Mouse (Mus musculus) embryonic fibroblast, embryonic 13.5 days (primary cell): Measurements from ENCODE around the gene Habp2. TPM values are rescaled to one million over a fixed set of nuclear protein-coding genes. Genes with fewer than 3 reads are reported as not detected.

Source experiments
- H3K27ac ChIP-seq: 2 replicates; pipeline ENCODE4 v1.5.1; 2012; ENCODE audit warnings: low read length, control low read depth, inconsistent platforms; ENCODE audit not compliant: insufficient read depth
- H3K4me1 ChIP-seq: 2 replicates; pipeline ENCODE4 v1.6.1; 2011; ENCODE audit warnings: low read length; ENCODE audit not compliant: control insufficient read depth, insufficient read depth
- H3K4me3 ChIP-seq: 2 replicates; pipeline ENCODE4 v1.5.1; 2011; ENCODE audit warnings: mild to moderate bottlenecking, control low read depth, low read length; ENCODE audit not compliant: insufficient read depth
- CTCF ChIP-seq: IDR thresholded peaks from 2 replicates; pipeline ENCODE4 v1.5.1; 2011; ENCODE audit warnings: mild to moderate bottlenecking, control low read depth, low read length, moderate library complexity, borderline replicate concordance; ENCODE audit not compliant: insufficient read depth
- POLR2A ChIP-seq: IDR thresholded peaks from 2 replicates; pipeline ENCODE4 v1.6.1; 2011; ENCODE audit warnings: low read depth, mild to moderate bottlenecking, control low read depth, low read length, moderate library complexity
- polyA plus RNA-seq: library from polyadenylated mRNA; stranded (reverse); fragments of >200 nt; gene quantifications from 2 replicates; pipeline ENCODE4 v1.2.4, GENCODE M21; 2011; ENCODE audit warnings: low read depth; ENCODE audit not compliant: missing spikeins, insufficient read length

Gene Habp2
- polyA plus RNA-seq, 1 experiment = not detected

GRCm38 (mm10) chr19:56358890-56359289, 72.0 kb downstream of the Habp2 start:
- TF ChIP-seq POLR2A (no peak), CTCF (no peak)
- Histone ChIP-seq H3K27ac (no peak overlapping the region), H3K4me1 (no peaks in the 10 kb centered on the region), H3K4me3 (no peak overlapping the region)

DNA sequence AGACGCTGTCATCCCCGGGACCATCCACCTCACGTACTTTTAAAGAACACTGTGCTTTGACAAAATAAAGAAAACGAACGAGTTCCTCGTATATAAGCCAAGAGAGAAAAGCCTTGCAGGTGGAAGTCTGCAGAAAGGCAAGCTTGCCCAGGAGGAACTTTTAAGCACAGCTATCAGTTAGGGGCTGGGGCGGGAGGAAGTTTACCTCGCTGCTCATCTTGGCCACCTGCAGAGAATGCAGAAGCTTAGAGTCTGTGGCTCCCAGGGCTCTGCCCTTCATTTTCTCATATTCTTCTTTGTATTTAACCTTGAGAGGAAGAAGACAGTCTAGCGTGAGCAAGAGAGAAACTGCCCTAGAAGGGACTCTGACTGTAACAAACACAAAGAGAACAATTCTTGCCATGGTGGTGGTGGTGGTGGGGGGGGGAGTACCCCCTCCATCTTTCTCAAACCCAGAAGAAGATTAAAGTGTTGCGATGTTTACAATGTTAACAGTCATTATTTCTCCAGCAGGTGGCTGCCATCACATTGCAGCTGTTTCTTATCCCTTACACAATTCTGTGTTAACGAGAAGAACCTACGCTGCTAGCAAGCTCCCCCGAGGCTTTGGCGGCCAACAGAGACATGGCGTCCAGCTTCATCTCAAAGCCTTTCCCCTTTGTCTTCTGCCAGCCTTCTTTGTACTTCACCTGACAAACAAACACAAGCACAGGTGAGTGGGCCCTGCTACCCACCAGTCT, 77.0 kb downstream of the Habp2 start:
- H3K4me3 ChIP-seq = no peak overlapping the region
- no peak overlapping the region for H3K27ac ChIP-seq
- no peaks in the 10 kb centered on the region; the same call in 1 of the 2 replicates for H3K4me1 ChIP-seq
- TF ChIP-seq POLR2A = no peak
- no peak for TF ChIP-seq CTCF

- TF ChIP-seq CTCF = no peak
- H3K4me1 ChIP-seq = no peaks in the 10 kb centered on the region; the same call in 1 of the 2 replicates
- no peak overlapping the region for H3K4me3 ChIP-seq
- no peak overlapping the region for H3K27ac ChIP-seq
Observed at GRCm38 (mm10) chr19:56364563-56364962, 77.6 kb downstream of the Habp2 start.

DNA sequence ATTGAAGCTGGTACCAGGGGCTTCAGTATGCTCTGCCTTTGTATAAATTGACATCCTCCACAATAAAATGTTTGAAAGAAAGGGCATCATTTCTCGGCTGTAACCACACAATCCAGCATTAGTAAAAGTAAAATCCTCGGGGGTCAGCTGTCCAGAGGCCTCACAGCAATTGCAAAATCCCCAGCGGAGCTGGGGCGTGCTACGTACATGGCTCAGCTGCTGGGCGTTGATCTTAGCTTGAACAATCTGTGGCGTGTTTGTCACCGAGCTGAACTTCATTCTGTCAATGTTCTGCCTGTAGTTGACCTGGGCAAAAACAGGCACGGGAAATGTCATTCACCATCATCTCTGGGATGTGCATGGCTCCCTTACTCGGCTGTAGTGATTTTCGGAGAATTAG, 79.2 kb downstream of the Habp2 start:
- Histone ChIP-seq H3K4me3 (no peak overlapping the region), H3K27ac (no peak overlapping the region), H3K4me1 (no peaks in the 10 kb centered on the region; the same call in 1 of the 2 replicates)
- TF ChIP-seq POLR2A (no peak), CTCF (no peak)

GRCm38 (mm10) chr19:56366625-56367024, 79.7 kb downstream of the Habp2 start:
- Histone ChIP-seq H3K27ac (no peak overlapping the region), H3K4me1 (no peaks in the 10 kb centered on the region; the same call in 1 of the 2 replicates), H3K4me3 (no peak overlapping the region)
- TF ChIP-seq POLR2A (no peak), CTCF (no peak)

GRCm38 (mm10) chr19:56367778-56368177, 80.8 kb downstream of the Habp2 start:
- Histone ChIP-seq H3K27ac (no peak overlapping the region), H3K4me3 (no peak overlapping the region), H3K4me1 (no peaks in the 10 kb centered on the region; the same call in 1 of the 2 replicates)
- TF ChIP-seq POLR2A (no peak), CTCF (no peak)

GRCm38 (mm10) chr19:56368912-56369311, 82.0 kb downstream of the Habp2 start:
- Histone ChIP-seq H3K4me1 (no peaks in the 10 kb centered on the region; the same call in 1 of the 2 replicates), H3K27ac (no peak overlapping the region), H3K4me3 (no peak overlapping the region)
- no peak for TF ChIP-seq POLR2A
- no peak for TF ChIP-seq CTCF

Other genes starting within 250 kb of the Habp2 start
- 0.15 and 0.21 TPM in 2 replicates for gene Nrap, start 102.9 kb downstream of the Habp2 start, polyA plus RNA-seq
- gene Casp7, start 110.0 kb downstream of the Habp2 start, polyA plus RNA-seq = 14.9 and 18.2 TPM in 2 replicates
- gene Plekhs1, start 174.5 kb downstream of the Habp2 start, polyA plus RNA-seq = 0.16 and 0.20 TPM in 2 replicates